Mouse (Mus musculus): ENCODE results near the gene B4galnt1. TPM values are rescaled to one million over a fixed set of nuclear protein-coding genes. Genes with fewer than 3 reads are reported as not detected.

Gene B4galnt1
- polyA plus RNA-seq, 1 experiment from 2014 or later, result 12.3 TPM

GRCm38 (mm10) chr10:127194428-127195327, 29.7 kb downstream of the B4galnt1 start:
- Histone ChIP-seq H3K9ac (peak overlapping the region; percentile 86), H3K9me3 (no peaks in the 10 kb centered on the region), H3K4me2 (peak overlapping the region; percentile 69), H3K27me3 (no peaks in the 10 kb centered on the region), H3K27ac (peak overlapping the region; percentile 97), H3K4me1 (peaks cover 53% of the 10 kb centered on the region), H3K4me3 (peak overlapping the region; percentile 95), H3K36me3 (peaks cover 38% of the 10 kb centered on the region)
- ATAC-seq (ENCODE audit: insufficient number of reproducible peaks, low FRiP score, low TSS enrichment, low read depth), result no peak
- WGBS, result 10% methylated on average over 22 of the region's 22 CpGs

- H3K4me3 ChIP-seq, result peak within 1 kb of the TSS; percentile 95
- ATAC-seq (ENCODE audit: insufficient number of reproducible peaks, low FRiP score, low TSS enrichment, low read depth), result peak; percentile 9; the same call in 1 of the 2 replicates
- peak within 1 kb of the TSS; percentile 86 for H3K9ac ChIP-seq
- H3K4me1 ChIP-seq, result peaks cover 45% of the 10 kb centered on the region
- under 1% methylated on average over 41 of the region's 47 CpGs for WGBS
- no peaks in the 10 kb centered on the region for H3K27me3 ChIP-seq
- peak within 1 kb of the TSS; percentile 69 for H3K4me2 ChIP-seq
- peak within 1 kb of the TSS; percentile 97 for H3K27ac ChIP-seq
- H3K36me3 ChIP-seq, result peaks cover 43% of the 10 kb centered on the region
- H3K9me3 ChIP-seq, result no peaks in the 10 kb centered on the region
Observed at GRCm38 (mm10) chr10:127195328-127196129, 30.5 kb downstream of the B4galnt1 start, which contains the start of gene Dtx3. Dtx3 (minus strand) TSS chr10:127195728.

GRCm38 (mm10) chr10:127196392-127196791, 31.4 kb downstream of the B4galnt1 start:
- H3K27me3 ChIP-seq, result no peaks in the 10 kb centered on the region
- H3K36me3 ChIP-seq, result peaks cover 45% of the 10 kb centered on the region
- peak overlapping the region; percentile 69 for H3K4me2 ChIP-seq
- H3K4me1 ChIP-seq, result peaks cover 36% of the 10 kb centered on the region
- H3K9ac ChIP-seq, result peak overlapping the region; percentile 86; the same call in 1 of the 2 replicates
- peak overlapping the region; percentile 95 for H3K4me3 ChIP-seq
- H3K27ac ChIP-seq, result peak overlapping the region; percentile 97
- WGBS, result 2% methylated on average over 5 of the region's 5 CpGs
- ATAC-seq (ENCODE audit: insufficient number of reproducible peaks, low FRiP score, low TSS enrichment, low read depth), result peak; percentile 84
- H3K9me3 ChIP-seq, result no peaks in the 10 kb centered on the region

GRCm38 (mm10) chr10:127197104-127197503, 32.1 kb downstream of the B4galnt1 start:
- Histone ChIP-seq H3K9me3 (no peaks in the 10 kb centered on the region), H3K4me1 (peaks cover 36% of the 10 kb centered on the region), H3K27ac (peak overlapping the region; percentile 97), H3K4me3 (no peak overlapping the region), H3K36me3 (peaks cover 49% of the 10 kb centered on the region), H3K27me3 (no peaks in the 10 kb centered on the region), H3K9ac (no peak overlapping the region), H3K4me2 (no peak overlapping the region)
- WGBS, result 85% methylated on average over 8 of the region's 8 CpGs
- no peak for ATAC-seq (ENCODE audit: insufficient number of reproducible peaks, low FRiP score, low TSS enrichment, low read depth)

GRCm38 (mm10) chr10:127197505-127198110, 32.6 kb downstream of the B4galnt1 start:
- WGBS, result 87% methylated on average over 11 of the region's 11 CpGs
- H3K27ac ChIP-seq, result peak overlapping the region; percentile 97
- H3K4me3 ChIP-seq, result no peak overlapping the region
- no peaks in the 10 kb centered on the region for H3K27me3 ChIP-seq
- H3K4me1 ChIP-seq, result peaks cover 33% of the 10 kb centered on the region
- no peak overlapping the region for H3K9ac ChIP-seq
- ATAC-seq (ENCODE audit: insufficient number of reproducible peaks, low FRiP score, low TSS enrichment, low read depth), result no peak
- peaks cover 49% of the 10 kb centered on the region for H3K36me3 ChIP-seq
- no peak overlapping the region for H3K4me2 ChIP-seq
- no peaks in the 10 kb centered on the region for H3K9me3 ChIP-seq

- H3K9ac ChIP-seq, result no peak overlapping the region
- H3K4me2 ChIP-seq, result no peak overlapping the region
- H3K4me1 ChIP-seq, result peaks cover 25% of the 10 kb centered on the region
- H3K27me3 ChIP-seq, result no peaks in the 10 kb centered on the region
- no peak overlapping the region for H3K4me3 ChIP-seq
- H3K36me3 ChIP-seq, result peaks cover 53% of the 10 kb centered on the region
- H3K27ac ChIP-seq, result no peak overlapping the region
- no peak for ATAC-seq (ENCODE audit: insufficient number of reproducible peaks, low FRiP score, low TSS enrichment, low read depth)
- H3K9me3 ChIP-seq, result no peaks in the 10 kb centered on the region
- 60% methylated on average over 2 of the region's 2 CpGs for WGBS
Observed at GRCm38 (mm10) chr10:127198492-127198891, 33.5 kb downstream of the B4galnt1 start.

- H3K9ac ChIP-seq, result no peak overlapping the region
- H3K4me1 ChIP-seq, result peaks cover 25% of the 10 kb centered on the region
- H3K4me3 ChIP-seq, result no peak overlapping the region
- H3K36me3 ChIP-seq, result peaks cover 58% of the 10 kb centered on the region
- no peak overlapping the region for H3K27ac ChIP-seq
- no peak for ATAC-seq (ENCODE audit: insufficient number of reproducible peaks, low FRiP score, low TSS enrichment, low read depth)
- no peak overlapping the region for H3K4me2 ChIP-seq
- WGBS, result 72% methylated on average over 5 of the region's 5 CpGs
- H3K9me3 ChIP-seq, result no peaks in the 10 kb centered on the region
- no peaks in the 10 kb centered on the region for H3K27me3 ChIP-seq
Observed at GRCm38 (mm10) chr10:127199068-127199467, 34.0 kb downstream of the B4galnt1 start.

GRCm38 (mm10) chr10:127199474-127199873, 34.4 kb downstream of the B4galnt1 start:
- no peak overlapping the region for H3K9ac ChIP-seq

GRCm38 (mm10) chr10:127200279-127200678, 35.3 kb downstream of the B4galnt1 start:
- no peak overlapping the region for H3K27ac ChIP-seq
- no peak for ATAC-seq (ENCODE audit: insufficient number of reproducible peaks, low FRiP score, low TSS enrichment, low read depth)
- 74% methylated on average over 8 of the region's 8 CpGs for WGBS
- no peak overlapping the region for H3K9ac ChIP-seq
- peaks cover 70% of the 10 kb centered on the region for H3K36me3 ChIP-seq
- no peak overlapping the region for H3K4me3 ChIP-seq
- peaks cover 16% of the 10 kb centered on the region for H3K4me1 ChIP-seq
- no peaks in the 10 kb centered on the region for H3K9me3 ChIP-seq
- no peak overlapping the region for H3K4me2 ChIP-seq
- no peaks in the 10 kb centered on the region for H3K27me3 ChIP-seq

More at GRCm38 (mm10) chr10:127199474-127199873, 34.4 kb downstream of the B4galnt1 start:
- WGBS, result 81% methylated on average over 11 of the region's 11 CpGs
- Histone ChIP-seq H3K4me3 (no peak overlapping the region), H3K9me3 (no peaks in the 10 kb centered on the region), H3K27me3 (no peaks in the 10 kb centered on the region), H3K36me3 (peaks cover 62% of the 10 kb centered on the region), H3K27ac (no peak overlapping the region), H3K4me1 (peaks cover 21% of the 10 kb centered on the region), H3K4me2 (no peak overlapping the region)
- ATAC-seq (ENCODE audit: insufficient number of reproducible peaks, low FRiP score, low TSS enrichment, low read depth), result no peak

- peaks cover 85% of the 10 kb centered on the region for H3K36me3 ChIP-seq
- WGBS, result 79% methylated on average over 3 of the region's 3 CpGs
- ATAC-seq (ENCODE audit: insufficient number of reproducible peaks, low FRiP score, low TSS enrichment, low read depth), result no peak
Observed at GRCm38 (mm10) chr10:127203106-127203505, 38.1 kb downstream of the B4galnt1 start.

GRCm38 (mm10) chr10:127204589-127204988, 39.6 kb downstream of the B4galnt1 start:
- Histone ChIP-seq H3K9me3 (no peaks in the 10 kb centered on the region), H3K9ac (no peak overlapping the region), H3K4me3 (no peak overlapping the region), H3K4me2 (no peak overlapping the region), H3K4me1 (no peaks in the 10 kb centered on the region), H3K27me3 (no peaks in the 10 kb centered on the region), H3K27ac (no peak overlapping the region), H3K36me3 (peaks cover 78% of the 10 kb centered on the region)
- ATAC-seq (ENCODE audit: insufficient number of reproducible peaks, low FRiP score, low TSS enrichment, low read depth), result no peak
- 91% methylated on average over 5 of the region's 5 CpGs for WGBS

More at GRCm38 (mm10) chr10:127203106-127203505, 38.1 kb downstream of the B4galnt1 start:
- H3K9me3 ChIP-seq, result no peaks in the 10 kb centered on the region
- H3K4me2 ChIP-seq, result no peak overlapping the region
- H3K27me3 ChIP-seq, result no peaks in the 10 kb centered on the region
- H3K4me3 ChIP-seq, result no peak overlapping the region
- H3K9ac ChIP-seq, result no peak overlapping the region
- no peaks in the 10 kb centered on the region; the same call in 1 of the 2 replicates for H3K4me1 ChIP-seq
- H3K27ac ChIP-seq, result no peak overlapping the region

All from limb, embryonic 15.5 days (tissue).